Mouse (Mus musculus): Measurements from ENCODE around the gene Acss3. TPM values are rescaled to one million over a fixed set of nuclear protein-coding genes. Genes with fewer than 3 reads are reported as not detected.

The Acss3 gene
- polyA plus RNA-seq, 1 experiment, result 0.37 TPM

GRCm38 (mm10) chr10:107116709-107117267 is 6.7 kb downstream of the Acss3 start:
- Histone ChIP-seq H3K4me3 (no peak overlapping the region), H3K4me2 (ENCODE audit: low read depth) (no peak overlapping the region), H3ac (ENCODE audit: control insufficient read depth, insufficient read length) (no peak overlapping the region), H3K36me3 (ENCODE audit: control insufficient read depth, insufficient read depth) (no peaks in the 10 kb centered on the region), H3K79me2 (ENCODE audit: control insufficient read depth, insufficient read depth) (no peaks in the 10 kb centered on the region), H3K27me3 (ENCODE audit: control insufficient read depth, insufficient read depth, insufficient read length) (no peaks in the 10 kb centered on the region)
- TF ChIP-seq POLR2AphosphoS2 (IDR thresholded peaks at IDR 0.05; ENCODE audit: insufficient read length, low read depth), result no peak
- TF ChIP-seq CEBPB (IDR thresholded peaks at IDR 0.05; ENCODE audit: insufficient read depth, poor library complexity, severe bottlenecking), result no peak
- TF ChIP-seq MAX (IDR thresholded peaks at IDR 0.05; ENCODE audit: low read depth), result no peak
- no peak for TF ChIP-seq TCF12 (IDR thresholded peaks at IDR 0.05; ENCODE audit: insufficient read depth, poor library complexity, severe bottlenecking)
- TF ChIP-seq TCF3 (IDR thresholded peaks at IDR 0.05; ENCODE audit: insufficient read length, low read depth), result no peak
- no peak for TF ChIP-seq MYOG (IDR thresholded peaks at IDR 0.05; ENCODE audit: control insufficient read depth in 1 of 3, insufficient read depth in 1 of 3, insufficient read length in 2 of 3, low read depth in 2 of 3)
- TF ChIP-seq POLR2A (IDR thresholded peaks at IDR 0.05; ENCODE audit: insufficient read length, low read depth), result no peak
- TF ChIP-seq SRF (IDR thresholded peaks at IDR 0.05; ENCODE audit: control insufficient read depth, insufficient read length, low read depth), result no peak
- TF ChIP-seq E2F4 (IDR thresholded peaks at IDR 0.05; ENCODE audit: insufficient read depth), result no peak
- no peak for TF ChIP-seq REST (IDR thresholded peaks at IDR 0.05; ENCODE audit: insufficient read depth, insufficient read length)
- no peak for TF ChIP-seq MYOD1 (IDR thresholded peaks at IDR 0.05; ENCODE audit: control insufficient read depth in 1 of 3, insufficient read length in 2 of 3, low read depth in 2 of 3)
- no peak for TF ChIP-seq USF1 (IDR thresholded peaks at IDR 0.05; ENCODE audit: low read depth)

GRCm38 (mm10) chr10:107115930-107116642 is 7.4 kb downstream of the Acss3 start:
- no peak overlapping the region for H3ac ChIP-seq (ENCODE audit: control insufficient read depth, insufficient read length)
- no peaks in the 10 kb centered on the region for H3K36me3 ChIP-seq (ENCODE audit: control insufficient read depth, insufficient read depth)
- H3K4me2 ChIP-seq (ENCODE audit: low read depth), result no peak overlapping the region
- H3K79me2 ChIP-seq (ENCODE audit: control insufficient read depth, insufficient read depth), result no peaks in the 10 kb centered on the region
- no peaks in the 10 kb centered on the region for H3K27me3 ChIP-seq (ENCODE audit: control insufficient read depth, insufficient read depth, insufficient read length)
- no peak overlapping the region for H3K4me3 ChIP-seq
- TF ChIP-seq E2F4 (IDR thresholded peaks at IDR 0.05; ENCODE audit: insufficient read depth) (no peak), MAX (IDR thresholded peaks at IDR 0.05; ENCODE audit: low read depth) (no peak), USF1 (IDR thresholded peaks at IDR 0.05; ENCODE audit: low read depth) (no peak), TCF12 (IDR thresholded peaks at IDR 0.05; ENCODE audit: insufficient read depth, poor library complexity, severe bottlenecking) (no peak), MYOG (IDR thresholded peaks at IDR 0.05; ENCODE audit: control insufficient read depth in 1 of 3, insufficient read depth in 1 of 3, insufficient read length in 2 of 3, low read depth in 2 of 3) (no peak), TCF3 (IDR thresholded peaks at IDR 0.05; ENCODE audit: insufficient read length, low read depth) (no peak), SRF (IDR thresholded peaks at IDR 0.05; ENCODE audit: control insufficient read depth, insufficient read length, low read depth) (no peak), POLR2A (IDR thresholded peaks at IDR 0.05; ENCODE audit: insufficient read length, low read depth) (no peak), REST (IDR thresholded peaks at IDR 0.05; ENCODE audit: insufficient read depth, insufficient read length) (no peak), POLR2AphosphoS2 (IDR thresholded peaks at IDR 0.05; ENCODE audit: insufficient read length, low read depth) (no peak)

- Histone ChIP-seq H3K4me3 (no peak overlapping the region), H3ac (ENCODE audit: control insufficient read depth, insufficient read length) (no peak overlapping the region), H3K27me3 (ENCODE audit: control insufficient read depth, insufficient read depth, insufficient read length) (no peaks in the 10 kb centered on the region), H3K36me3 (ENCODE audit: control insufficient read depth, insufficient read depth) (no peaks in the 10 kb centered on the region), H3K4me2 (ENCODE audit: low read depth) (no peak overlapping the region), H3K79me2 (ENCODE audit: control insufficient read depth, insufficient read depth) (no peaks in the 10 kb centered on the region)
- no peak for TF ChIP-seq TCF3 (IDR thresholded peaks at IDR 0.05; ENCODE audit: insufficient read length, low read depth)
- TF ChIP-seq MAX (IDR thresholded peaks at IDR 0.05; ENCODE audit: low read depth), result no peak
- no peak for TF ChIP-seq SRF (IDR thresholded peaks at IDR 0.05; ENCODE audit: control insufficient read depth, insufficient read length, low read depth)
- TF ChIP-seq USF1 (IDR thresholded peaks at IDR 0.05; ENCODE audit: low read depth), result no peak
- TF ChIP-seq POLR2AphosphoS2 (IDR thresholded peaks at IDR 0.05; ENCODE audit: insufficient read length, low read depth), result no peak
- no peak for TF ChIP-seq TCF12 (IDR thresholded peaks at IDR 0.05; ENCODE audit: insufficient read depth, poor library complexity, severe bottlenecking)
- TF ChIP-seq E2F4 (IDR thresholded peaks at IDR 0.05; ENCODE audit: insufficient read depth), result no peak
- TF ChIP-seq REST (IDR thresholded peaks at IDR 0.05; ENCODE audit: insufficient read depth, insufficient read length), result no peak
- TF ChIP-seq MYOG (IDR thresholded peaks at IDR 0.05; ENCODE audit: control insufficient read depth in 1 of 3, insufficient read depth in 1 of 3, insufficient read length in 2 of 3, low read depth in 2 of 3), result no peak
- TF ChIP-seq MYOD1 (IDR thresholded peaks at IDR 0.05; ENCODE audit: control insufficient read depth in 1 of 3, insufficient read length in 2 of 3, low read depth in 2 of 3), result no peak
- TF ChIP-seq POLR2A (IDR thresholded peaks at IDR 0.05; ENCODE audit: insufficient read length, low read depth), result no peak
- TF ChIP-seq CEBPB (IDR thresholded peaks at IDR 0.05; ENCODE audit: insufficient read depth, poor library complexity, severe bottlenecking), result no peak
Observed at GRCm38 (mm10) chr10:107115121-107115520, 8.3 kb downstream of the Acss3 start.

- Histone ChIP-seq H3K79me2 (ENCODE audit: control insufficient read depth, insufficient read depth) (no peaks in the 10 kb centered on the region), H3ac (ENCODE audit: control insufficient read depth, insufficient read length) (no peak overlapping the region), H3K4me2 (ENCODE audit: low read depth) (no peak overlapping the region), H3K36me3 (ENCODE audit: control insufficient read depth, insufficient read depth) (no peaks in the 10 kb centered on the region), H3K27me3 (ENCODE audit: control insufficient read depth, insufficient read depth, insufficient read length) (no peaks in the 10 kb centered on the region), H3K4me3 (no peak overlapping the region)
- TF ChIP-seq MAX (IDR thresholded peaks at IDR 0.05; ENCODE audit: low read depth) (no peak), MYOG (IDR thresholded peaks at IDR 0.05; ENCODE audit: control insufficient read depth in 1 of 3, insufficient read depth in 1 of 3, insufficient read length in 2 of 3, low read depth in 2 of 3) (no peak), TCF3 (IDR thresholded peaks at IDR 0.05; ENCODE audit: insufficient read length, low read depth) (no peak), TCF12 (IDR thresholded peaks at IDR 0.05; ENCODE audit: insufficient read depth, poor library complexity, severe bottlenecking) (no peak), SRF (IDR thresholded peaks at IDR 0.05; ENCODE audit: control insufficient read depth, insufficient read length, low read depth) (no peak), E2F4 (IDR thresholded peaks at IDR 0.05; ENCODE audit: insufficient read depth) (no peak), POLR2A (IDR thresholded peaks at IDR 0.05; ENCODE audit: insufficient read length, low read depth) (no peak), MYOD1 (IDR thresholded peaks at IDR 0.05; ENCODE audit: control insufficient read depth in 1 of 3, insufficient read length in 2 of 3, low read depth in 2 of 3) (no peak), REST (IDR thresholded peaks at IDR 0.05; ENCODE audit: insufficient read depth, insufficient read length) (no peak), CEBPB (IDR thresholded peaks at IDR 0.05; ENCODE audit: insufficient read depth, poor library complexity, severe bottlenecking) (no peak), USF1 (IDR thresholded peaks at IDR 0.05; ENCODE audit: low read depth) (no peak), POLR2AphosphoS2 (IDR thresholded peaks at IDR 0.05; ENCODE audit: insufficient read length, low read depth) (no peak)
Observed at GRCm38 (mm10) chr10:107094452-107094851, 29.0 kb downstream of the Acss3 start.

All from myocyte (in vitro differentiated cells).